Mouse (Mus musculus) forebrain, embryonic 10.5 days (tissue): ENCODE measurements around the gene Otud7a. TPM values are rescaled to one million over a fixed set of nuclear protein-coding genes. Genes with fewer than 3 reads are reported as not detected.

Experiments used
- DNase-seq: peaks from one replicate; pipeline ENCODE4 v3.0.0-alpha.2; 2017; ENCODE audit warnings: low spot score; ENCODE audit errors: extremely low spot score
- H3K27ac ChIP-seq: fragments of 300-500 bp; sonication (generic); 2 replicates; pipeline ENCODE4 v1.5.1; 2016; ENCODE audit warnings: mild to moderate bottlenecking
- H3K27me3 ChIP-seq: fragments of 300-500 bp; sonication (generic); 2 replicates; pipeline ENCODE4 v1.6.1; 2016; ENCODE audit warnings: mild to moderate bottlenecking; ENCODE audit not compliant: poor library complexity, severe bottlenecking
- H3K36me3 ChIP-seq: fragments of 300-500 bp; sonication (generic); replicated peaks from 2 replicates; pipeline ENCODE4 v1.6.1; 2016; ENCODE audit warnings: mild to moderate bottlenecking, moderate library complexity
- H3K4me1 ChIP-seq: fragments of 300-500 bp; sonication (generic); 2 replicates; pipeline ENCODE4 v1.6.1; 2016
- H3K4me3 ChIP-seq: fragments of 300-500 bp; sonication (generic); 2 replicates; pipeline ENCODE4 v1.5.1; 2016; ENCODE audit warnings: mild to moderate bottlenecking, moderate library complexity
- H3K9me3 ChIP-seq: fragments of 300-500 bp; sonication (generic); 2 replicates; pipeline ENCODE4 v1.6.1; 2016; ENCODE audit warnings: mild to moderate bottlenecking, moderate library complexity
- WGBS: fragments of 180-500 bp; shearing (Covaris S2); methylation state at CpG from one replicate; pipeline ENCODE4 v1.1.7; 2016; 5-methylcytosine and 5-hydroxymethylcytosine counted together
- polyA plus RNA-seq: library from polyadenylated mRNA; unstranded; fragments of >200 nt; fragmentation: Nextera tagmentation; extraction: Ambion mirVana; gene quantifications from 2 replicates; pipeline ENCODE4 v1.2.1, GENCODE M21; 2016

The Otud7a gene
- polyA plus RNA-seq, 1 experiment from 2014 or later = 0.61 TPM

- no peaks in the 10 kb centered on the region for H3K9me3 ChIP-seq
- no peak overlapping the region for H3K4me3 ChIP-seq
- H3K27me3 ChIP-seq = peaks cover 56% of the 10 kb centered on the region
- no peak overlapping the region for H3K27ac ChIP-seq
- no peaks in the 10 kb centered on the region for H3K36me3 ChIP-seq
- peak; percentile 11 for DNase-seq
- peaks cover 33% of the 10 kb centered on the region for H3K4me1 ChIP-seq
- 77% methylated on average over 3 of the region's 3 CpGs for WGBS
Measured at GRCm38 (mm10) chr7:63762529-63762928, 318.0 kb downstream of the Otud7a start.

GRCm38 (mm10) chr7:63768398-63769029, 324.0 kb downstream of the Otud7a start:
- Histone ChIP-seq H3K4me1 (peaks cover 23% of the 10 kb centered on the region), H3K36me3 (no peaks in the 10 kb centered on the region), H3K4me3 (no peak overlapping the region), H3K27ac (no peak overlapping the region), H3K9me3 (no peaks in the 10 kb centered on the region), H3K27me3 (0 out of 2 replicates have a peak, but pooled peaks cover 3% of the 10 kb centered on the region)
- 66% methylated on average over 5 of the region's 5 CpGs for WGBS
- DNase-seq = peak; percentile 12

GRCm38 (mm10) chr7:63773268-63773667, 328.7 kb downstream of the Otud7a start:
- H3K27me3 ChIP-seq = no peaks in the 10 kb centered on the region
- DNase-seq = no peak

GRCm38 (mm10) chr7:63774291-63774690, 329.7 kb downstream of the Otud7a start:
- H3K9me3 ChIP-seq = no peaks in the 10 kb centered on the region
- H3K4me3 ChIP-seq = no peak overlapping the region
- H3K4me1 ChIP-seq = peaks cover 5% of the 10 kb centered on the region; the same call in 1 of the 2 replicates
- peak; percentile 11 for DNase-seq
- no peaks in the 10 kb centered on the region for H3K27me3 ChIP-seq
- no peak overlapping the region for H3K27ac ChIP-seq
- WGBS = 54% methylated on average over 1 of the region's 1 CpGs
- no peaks in the 10 kb centered on the region for H3K36me3 ChIP-seq

More at GRCm38 (mm10) chr7:63773268-63773667, 328.7 kb downstream of the Otud7a start:
- H3K27ac ChIP-seq = no peak overlapping the region
- peaks cover 11% of the 10 kb centered on the region for H3K4me1 ChIP-seq
- no peaks in the 10 kb centered on the region for H3K9me3 ChIP-seq
- no peak overlapping the region for H3K4me3 ChIP-seq
- 97% methylated on average over 1 of the region's 1 CpGs for WGBS
- H3K36me3 ChIP-seq = no peaks in the 10 kb centered on the region

- peak; percentile 9 for DNase-seq
- Histone ChIP-seq H3K4me3 (no peak overlapping the region), H3K36me3 (no peaks in the 10 kb centered on the region), H3K4me1 (peaks cover 5% of the 10 kb centered on the region; the same call in 1 of the 2 replicates), H3K27ac (no peak overlapping the region), H3K9me3 (no peaks in the 10 kb centered on the region), H3K27me3 (no peaks in the 10 kb centered on the region)
- 86% methylated on average over 4 of the region's 4 CpGs for WGBS
Measured at GRCm38 (mm10) chr7:63777328-63777727, 332.8 kb downstream of the Otud7a start.

- H3K9me3 ChIP-seq = no peaks in the 10 kb centered on the region
- DNase-seq = no peak
- no peaks in the 10 kb centered on the region for H3K27me3 ChIP-seq
- 94% methylated on average over 3 of the region's 3 CpGs for WGBS
- no peak overlapping the region for H3K4me3 ChIP-seq
- no peaks in the 10 kb centered on the region for H3K36me3 ChIP-seq
- no peaks in the 10 kb centered on the region for H3K4me1 ChIP-seq
- no peak overlapping the region for H3K27ac ChIP-seq
Measured at GRCm38 (mm10) chr7:63780821-63781220, 336.3 kb downstream of the Otud7a start.

- Histone ChIP-seq H3K27ac (no peak overlapping the region), H3K27me3 (no peaks in the 10 kb centered on the region), H3K4me1 (peaks cover 6% of the 10 kb centered on the region; the same call in 1 of the 2 replicates), H3K4me3 (no peak overlapping the region), H3K9me3 (no peaks in the 10 kb centered on the region), H3K36me3 (no peaks in the 10 kb centered on the region)
- no peak for DNase-seq
- WGBS = 75% methylated on average over 5 of the region's 5 CpGs
Measured at GRCm38 (mm10) chr7:63789743-63790142, 345.2 kb downstream of the Otud7a start.

GRCm38 (mm10) chr7:63796001-63796632, 351.6 kb downstream of the Otud7a start:
- DNase-seq = peak; percentile 44
- Histone ChIP-seq H3K27me3 (no peaks in the 10 kb centered on the region), H3K27ac (no peak overlapping the region), H3K4me3 (no peak overlapping the region), H3K4me1 (peaks cover 14% of the 10 kb centered on the region), H3K9me3 (no peaks in the 10 kb centered on the region), H3K36me3 (no peaks in the 10 kb centered on the region)
- WGBS = 9% methylated on average over 8 of the region's 8 CpGs

- Histone ChIP-seq H3K27ac (no peak overlapping the region), H3K36me3 (no peaks in the 10 kb centered on the region), H3K9me3 (peaks cover 8% of the 10 kb centered on the region; the same call in 1 of the 2 replicates), H3K4me3 (no peak overlapping the region), H3K27me3 (no peaks in the 10 kb centered on the region), H3K4me1 (peaks cover 14% of the 10 kb centered on the region)
- WGBS = 82% methylated on average over 3 of the region's 3 CpGs
- DNase-seq = no peak
Measured at GRCm38 (mm10) chr7:63798446-63798845, 353.9 kb downstream of the Otud7a start.

GRCm38 (mm10) chr7:63799304-63799703, 354.8 kb downstream of the Otud7a start:
- Histone ChIP-seq H3K9me3 (peaks cover 8% of the 10 kb centered on the region; the same call in 1 of the 2 replicates), H3K4me1 (peaks cover 14% of the 10 kb centered on the region), H3K27me3 (no peaks in the 10 kb centered on the region), H3K4me3 (no peak overlapping the region), H3K36me3 (no peaks in the 10 kb centered on the region), H3K27ac (no peak overlapping the region)
- no peak for DNase-seq
- WGBS = 90% methylated on average over 7 of the region's 7 CpGs

GRCm38 (mm10) chr7:63802751-63803150, 358.2 kb downstream of the Otud7a start:
- H3K27me3 ChIP-seq = no peaks in the 10 kb centered on the region
- no peak for DNase-seq
- H3K36me3 ChIP-seq = no peaks in the 10 kb centered on the region
- H3K4me3 ChIP-seq = no peak overlapping the region
- no peaks in the 10 kb centered on the region for H3K4me1 ChIP-seq
- H3K27ac ChIP-seq = no peak overlapping the region
- H3K9me3 ChIP-seq = peaks cover 8% of the 10 kb centered on the region; the same call in 1 of the 2 replicates
- 91% methylated on average over 21 of the region's 21 CpGs for WGBS
